Mouse (Mus musculus): ENCODE data around the gene Fcrls. TPM values are rescaled to one million over a fixed set of nuclear protein-coding genes. Genes with fewer than 3 reads are reported as not detected.

Fcrls gene
- polyA plus RNA-seq, 1 experiment = 1.6 TPM

- TF ChIP-seq POLR2A (IDR thresholded peaks at IDR 0.05; ENCODE audit: control insufficient read depth, extremely low read depth, insufficient read depth, low read length, poor library complexity) = no peak
- TF ChIP-seq CTCF (IDR thresholded peaks at IDR 0.05; ENCODE audit: borderline replicate concordance, control insufficient read depth, extremely low read depth, insufficient read depth, low read length, poor library complexity) = no peak
- Histone ChIP-seq H3K27me3 (ENCODE audit: control insufficient read depth, insufficient read depth, low read length) (no peaks in the 10 kb centered on the region), H3K27ac (ENCODE audit: control insufficient read depth, insufficient read depth, low read length) (no peak overlapping the region), H3K36me3 (ENCODE audit: control insufficient read depth, insufficient read depth, low read length) (no peaks in the 10 kb centered on the region), H3K4me3 (ENCODE audit: control insufficient read depth, insufficient read depth, low read length) (no peak overlapping the region), H3K4me1 (replicated peaks; ENCODE audit: control insufficient read depth, insufficient read depth, low read length) (no peaks in the 10 kb centered on the region)
- no peak for DNase-seq
- 77% methylated on average over 3 of the region's 3 CpGs for WGBS
These were observed 16.2 kb downstream of the Fcrls start for GRCm38 (mm10) chr3:87247292-87247691.

GRCm38 (mm10) chr3:87243654-87244053 lies 19.9 kb downstream of the Fcrls start:
- Histone ChIP-seq H3K27ac (ENCODE audit: control insufficient read depth, insufficient read depth, low read length) (no peak overlapping the region), H3K4me3 (ENCODE audit: control insufficient read depth, insufficient read depth, low read length) (no peak overlapping the region), H3K27me3 (ENCODE audit: control insufficient read depth, insufficient read depth, low read length) (no peaks in the 10 kb centered on the region), H3K4me1 (replicated peaks; ENCODE audit: control insufficient read depth, insufficient read depth, low read length) (no peaks in the 10 kb centered on the region), H3K36me3 (ENCODE audit: control insufficient read depth, insufficient read depth, low read length) (no peaks in the 10 kb centered on the region)
- peak; percentile 4 for DNase-seq
- TF ChIP-seq CTCF (IDR thresholded peaks at IDR 0.05; ENCODE audit: borderline replicate concordance, control insufficient read depth, extremely low read depth, insufficient read depth, low read length, poor library complexity) = no peak
- no peak for TF ChIP-seq POLR2A (IDR thresholded peaks at IDR 0.05; ENCODE audit: control insufficient read depth, extremely low read depth, insufficient read depth, low read length, poor library complexity)
- WGBS = 2% methylated on average over 2 of the region's 2 CpGs

GRCm38 (mm10) chr3:87240909-87241308 lies 22.6 kb downstream of the Fcrls start:
- 93% methylated on average over 4 of the region's 4 CpGs for WGBS
- Histone ChIP-seq H3K36me3 (ENCODE audit: control insufficient read depth, insufficient read depth, low read length) (no peaks in the 10 kb centered on the region), H3K27ac (ENCODE audit: control insufficient read depth, insufficient read depth, low read length) (no peak overlapping the region), H3K4me3 (ENCODE audit: control insufficient read depth, insufficient read depth, low read length) (no peak overlapping the region), H3K27me3 (ENCODE audit: control insufficient read depth, insufficient read depth, low read length) (no peaks in the 10 kb centered on the region), H3K4me1 (replicated peaks; ENCODE audit: control insufficient read depth, insufficient read depth, low read length) (no peaks in the 10 kb centered on the region)
- TF ChIP-seq POLR2A (IDR thresholded peaks at IDR 0.05; ENCODE audit: control insufficient read depth, extremely low read depth, insufficient read depth, low read length, poor library complexity) (no peak), CTCF (IDR thresholded peaks at IDR 0.05; ENCODE audit: borderline replicate concordance, control insufficient read depth, extremely low read depth, insufficient read depth, low read length, poor library complexity) (no peak)
- no peak for DNase-seq

- H3K4me3 ChIP-seq (ENCODE audit: control insufficient read depth, insufficient read depth, low read length) = no peak overlapping the region
- no peaks in the 10 kb centered on the region for H3K27me3 ChIP-seq (ENCODE audit: control insufficient read depth, insufficient read depth, low read length)
- TF ChIP-seq CTCF (IDR thresholded peaks at IDR 0.05; ENCODE audit: borderline replicate concordance, control insufficient read depth, extremely low read depth, insufficient read depth, low read length, poor library complexity) (no peak), POLR2A (IDR thresholded peaks at IDR 0.05; ENCODE audit: control insufficient read depth, extremely low read depth, insufficient read depth, low read length, poor library complexity) (no peak)
- no peak overlapping the region for H3K27ac ChIP-seq (ENCODE audit: control insufficient read depth, insufficient read depth, low read length)
- H3K4me1 ChIP-seq (replicated peaks; ENCODE audit: control insufficient read depth, insufficient read depth, low read length) = no peaks in the 10 kb centered on the region
- 83% methylated on average over 4 of the region's 4 CpGs for WGBS
- DNase-seq = no peak
- H3K36me3 ChIP-seq (ENCODE audit: control insufficient read depth, insufficient read depth, low read length) = no peaks in the 10 kb centered on the region
These were observed 39.9 kb downstream of the Fcrls start for GRCm38 (mm10) chr3:87223636-87224035.

GRCm38 (mm10) chr3:87222346-87222745 lies 41.2 kb downstream of the Fcrls start:
- Histone ChIP-seq H3K4me3 (ENCODE audit: control insufficient read depth, insufficient read depth, low read length) (no peak overlapping the region), H3K27me3 (ENCODE audit: control insufficient read depth, insufficient read depth, low read length) (no peaks in the 10 kb centered on the region), H3K4me1 (replicated peaks; ENCODE audit: control insufficient read depth, insufficient read depth, low read length) (no peaks in the 10 kb centered on the region), H3K27ac (ENCODE audit: control insufficient read depth, insufficient read depth, low read length) (no peak overlapping the region), H3K36me3 (ENCODE audit: control insufficient read depth, insufficient read depth, low read length) (no peaks in the 10 kb centered on the region)
- 87% methylated on average over 5 of the region's 5 CpGs for WGBS
- TF ChIP-seq POLR2A (IDR thresholded peaks at IDR 0.05; ENCODE audit: control insufficient read depth, extremely low read depth, insufficient read depth, low read length, poor library complexity) (no peak), CTCF (IDR thresholded peaks at IDR 0.05; ENCODE audit: borderline replicate concordance, control insufficient read depth, extremely low read depth, insufficient read depth, low read length, poor library complexity) (no peak)
- no peak for DNase-seq

GRCm38 (mm10) chr3:87215176-87215575 lies 48.4 kb downstream of the Fcrls start:
- Histone ChIP-seq H3K4me3 (ENCODE audit: control insufficient read depth, insufficient read depth, low read length) (no peak overlapping the region), H3K27ac (ENCODE audit: control insufficient read depth, insufficient read depth, low read length) (no peak overlapping the region), H3K27me3 (ENCODE audit: control insufficient read depth, insufficient read depth, low read length) (no peaks in the 10 kb centered on the region), H3K4me1 (replicated peaks; ENCODE audit: control insufficient read depth, insufficient read depth, low read length) (no peaks in the 10 kb centered on the region), H3K36me3 (ENCODE audit: control insufficient read depth, insufficient read depth, low read length) (no peaks in the 10 kb centered on the region)
- 39% methylated on average over 11 of the region's 11 CpGs for WGBS
- TF ChIP-seq POLR2A (IDR thresholded peaks at IDR 0.05; ENCODE audit: control insufficient read depth, extremely low read depth, insufficient read depth, low read length, poor library complexity) = no peak
- no peak for DNase-seq

- Histone ChIP-seq H3K4me3 (ENCODE audit: control insufficient read depth, insufficient read depth, low read length) (no peak overlapping the region), H3K27ac (ENCODE audit: control insufficient read depth, insufficient read depth, low read length) (no peak overlapping the region), H3K36me3 (ENCODE audit: control insufficient read depth, insufficient read depth, low read length) (no peaks in the 10 kb centered on the region), H3K4me1 (replicated peaks; ENCODE audit: control insufficient read depth, insufficient read depth, low read length) (no peaks in the 10 kb centered on the region), H3K27me3 (ENCODE audit: control insufficient read depth, insufficient read depth, low read length) (no peaks in the 10 kb centered on the region)
- TF ChIP-seq CTCF (IDR thresholded peaks at IDR 0.05; ENCODE audit: borderline replicate concordance, control insufficient read depth, extremely low read depth, insufficient read depth, low read length, poor library complexity) (no peak), POLR2A (IDR thresholded peaks at IDR 0.05; ENCODE audit: control insufficient read depth, extremely low read depth, insufficient read depth, low read length, poor library complexity) (no peak)
- WGBS = 93% methylated on average over 19 of the region's 19 CpGs
- no peak for DNase-seq
These were observed 49.2 kb downstream of the Fcrls start for GRCm38 (mm10) chr3:87214221-87214864.

Measured in thymus, adult 2 months (tissue).